Mouse (Mus musculus) lung, adult 18-20 months (tissue): ENCODE data around the gene Kdm7a.

Experiments
- DNase-seq, 2 experiments: peaks; one replicate each; pipeline ENCODE4 v3.0.0; 2022; ENCODE audit warnings: mixed read lengths in 2 of 2

Gene Kdm7a

DNA sequence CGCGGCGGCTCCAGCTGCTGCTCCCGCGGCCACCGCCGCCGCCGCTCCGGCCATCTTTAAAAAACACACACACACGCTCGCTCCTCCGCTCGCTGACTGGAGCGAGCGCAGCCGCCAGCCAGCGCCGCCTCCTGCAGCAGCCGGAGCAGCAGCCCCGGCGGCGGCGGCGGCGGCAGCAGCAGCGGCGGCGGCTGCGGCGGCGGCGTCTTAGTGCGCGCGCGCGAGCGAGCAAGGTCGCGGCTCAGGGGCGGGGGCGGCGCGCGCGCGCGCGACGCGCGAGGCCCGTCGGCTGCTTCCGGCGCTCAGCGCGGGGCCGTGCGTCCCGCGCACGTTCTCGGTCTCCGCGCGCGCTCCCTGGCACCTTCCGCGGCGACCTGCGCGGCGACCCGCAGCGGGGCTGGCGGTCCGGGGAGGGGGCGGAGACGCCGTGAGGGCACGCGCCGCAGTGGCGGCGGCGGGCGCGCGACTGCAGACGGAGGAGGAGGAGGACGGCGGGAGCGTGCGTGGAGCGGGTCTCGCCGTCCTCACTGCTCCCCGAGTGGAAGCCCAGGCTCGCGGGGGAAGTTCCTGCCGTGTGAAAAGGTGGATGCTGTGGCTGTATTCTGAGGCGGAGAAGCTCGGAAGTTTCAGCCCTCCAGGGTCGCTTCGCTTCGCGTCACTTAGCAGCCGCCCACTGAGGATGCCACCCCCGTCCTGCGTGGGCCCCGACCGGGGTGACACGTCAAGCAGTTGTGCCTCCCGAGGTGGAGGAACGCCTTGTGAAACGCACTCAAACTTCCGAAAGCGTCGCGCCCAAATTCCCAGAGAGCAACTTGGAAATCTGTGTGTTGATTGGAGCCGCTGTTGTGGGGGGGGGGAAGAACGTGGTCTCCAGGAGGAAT lies at the start of gene Kdm7a:
Kdm7a (minus strand) TSS at position 209 of the 881 bp plus-strand sequence.
- DNase-seq, result peak; percentile 86 to 89

DNA sequence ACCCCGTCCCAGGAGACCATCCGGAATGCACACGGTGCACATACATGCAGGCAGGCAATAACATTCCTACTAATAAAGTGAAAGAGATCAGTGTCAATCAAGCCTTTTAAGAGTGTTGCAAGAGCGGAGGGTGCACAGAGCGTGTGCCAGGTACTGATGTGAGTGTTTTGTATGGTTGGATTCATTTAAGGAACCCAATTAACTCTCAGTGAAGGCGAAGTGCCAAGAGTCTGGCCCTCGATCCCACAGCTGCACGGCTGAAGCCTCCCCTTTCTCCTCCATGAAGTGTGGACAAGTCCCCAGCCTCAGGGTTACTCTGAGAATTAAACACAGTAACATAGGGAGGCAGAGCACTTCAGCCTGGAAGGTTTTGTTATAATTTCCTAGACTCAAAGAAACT lies 48.7 kb upstream of the Kdm7a start:
- no peak for DNase-seq

DNA sequence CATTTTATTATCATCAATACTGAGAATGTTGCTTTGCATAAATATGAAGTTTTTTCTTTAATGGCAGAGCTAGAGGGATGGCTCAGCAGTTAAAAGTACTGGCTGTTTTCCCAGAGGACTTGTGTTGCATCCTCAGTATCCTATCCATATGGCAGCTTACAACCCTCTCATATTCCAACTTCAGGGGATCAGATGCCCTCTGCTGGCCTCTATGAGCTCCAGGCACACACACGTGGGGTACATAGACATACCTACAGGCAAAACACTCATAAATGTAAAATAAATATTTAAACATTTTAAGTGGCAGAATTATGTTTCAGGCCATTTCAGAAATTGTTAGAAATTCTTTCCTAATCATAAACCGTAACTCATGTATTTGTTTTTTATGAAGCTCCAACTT lies 43.5 kb upstream of the Kdm7a start:
- no peak for DNase-seq

DNA sequence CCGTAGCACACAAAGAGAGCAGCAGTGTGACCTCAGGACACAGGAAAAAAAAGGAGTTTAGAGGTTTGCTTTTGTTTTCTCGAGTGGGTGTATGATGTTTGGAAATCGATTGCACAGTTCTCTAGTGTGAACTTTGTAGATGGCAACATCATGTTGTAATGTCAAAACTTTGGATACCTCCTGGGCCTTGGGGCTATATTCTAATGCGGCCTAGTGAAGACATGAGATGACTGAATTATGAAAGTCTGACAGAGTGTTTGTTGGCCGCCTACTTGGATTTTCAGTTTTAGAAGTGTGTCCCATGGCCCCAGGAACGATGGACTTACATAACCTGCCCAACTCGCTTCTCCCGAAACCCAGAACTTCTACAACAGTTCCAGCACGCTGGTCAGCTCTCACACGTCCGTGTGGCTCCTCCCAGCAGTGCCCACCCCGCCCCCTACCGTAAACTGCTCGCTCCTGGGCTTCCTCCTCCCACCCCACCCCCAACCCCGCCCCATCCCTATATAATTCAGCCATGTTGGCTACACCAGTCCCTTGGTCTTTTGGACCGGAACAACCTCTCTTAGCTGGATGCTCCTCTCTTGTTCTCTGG lies 42.7 kb upstream of the Kdm7a start:
- peak; percentile 27 to 52 for DNase-seq

DNA sequence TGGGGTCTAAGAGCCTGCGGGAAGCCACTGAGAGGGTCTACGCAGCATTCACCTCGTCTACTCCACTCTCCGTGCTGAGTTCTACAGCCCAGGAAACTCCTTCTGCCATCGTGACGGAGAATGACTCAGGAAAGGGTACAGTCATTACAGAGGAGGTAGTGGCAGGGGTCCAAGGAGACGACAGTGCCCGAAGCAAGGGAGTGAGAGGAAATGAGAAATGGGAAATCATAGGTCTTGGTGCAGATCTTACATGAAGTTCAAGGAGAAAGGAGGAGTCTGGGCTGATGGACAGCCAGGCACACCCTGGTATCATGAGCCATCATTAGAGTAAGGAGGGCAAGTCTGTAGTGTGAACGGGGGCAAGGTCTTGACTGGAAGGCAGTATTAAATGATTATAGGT lies 37.5 kb upstream of the Kdm7a start:
- no peak for DNase-seq

DNA sequence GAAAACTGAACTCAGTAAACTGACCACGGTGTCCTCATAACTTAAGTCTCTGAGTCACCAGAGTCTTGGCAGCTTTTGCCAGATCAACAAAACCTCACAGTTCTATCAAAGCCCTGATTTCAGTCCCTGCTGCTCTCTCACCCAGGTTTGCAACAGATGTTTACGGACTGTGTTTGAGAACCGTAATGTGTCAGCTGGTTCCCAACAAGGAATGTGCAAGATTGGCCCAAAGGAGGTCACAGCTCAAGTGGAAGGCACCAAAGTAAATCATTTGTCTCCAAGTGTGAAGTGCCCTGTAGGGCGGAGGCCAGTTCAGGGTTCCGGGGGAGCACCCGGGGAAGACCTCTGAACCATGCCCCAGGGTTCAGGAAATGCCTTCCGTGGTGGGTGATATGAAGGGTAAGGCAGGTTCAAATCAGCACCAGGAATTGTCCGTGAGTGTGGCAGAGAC lies 36.9 kb upstream of the Kdm7a start:
- peak; percentile 54 to 77 for DNase-seq

DNA sequence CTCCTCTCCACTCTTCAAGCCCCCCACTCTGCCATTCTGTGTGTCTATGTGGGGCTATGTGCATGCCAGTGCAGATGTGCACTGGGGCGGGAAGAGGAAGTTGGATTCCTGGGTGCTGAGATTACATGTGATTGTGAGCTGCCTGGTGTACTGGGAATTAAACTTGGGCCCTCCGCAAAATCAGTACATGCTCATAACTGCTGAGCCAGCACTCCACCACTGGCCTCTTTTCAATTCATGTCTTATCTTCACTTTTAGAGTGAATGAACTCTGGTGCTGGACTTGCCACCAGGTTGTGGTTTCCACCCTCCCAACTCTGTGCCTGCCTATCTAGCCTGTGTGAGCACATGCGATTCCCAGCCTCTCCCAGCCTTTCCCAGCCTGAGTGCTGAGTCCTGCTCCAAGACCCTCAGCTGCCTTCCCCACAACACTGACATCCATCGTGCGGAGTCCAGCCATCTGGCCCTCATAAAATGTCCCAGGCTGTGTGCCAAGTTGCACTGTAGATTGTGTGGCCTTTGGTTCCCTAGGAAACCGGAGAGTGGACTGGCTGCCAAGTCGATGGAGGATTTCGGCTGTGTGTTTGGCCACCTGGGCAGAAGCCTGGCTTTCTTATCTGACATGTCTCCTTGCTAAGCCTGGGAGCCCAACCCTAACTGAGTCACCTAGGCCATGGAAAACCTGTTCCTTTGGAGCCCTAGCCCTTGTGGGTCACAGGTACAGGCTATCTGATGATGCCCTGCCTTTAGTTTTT lies 36.3 kb upstream of the Kdm7a start:
- peak; percentile 74 to 84 for DNase-seq

DNA sequence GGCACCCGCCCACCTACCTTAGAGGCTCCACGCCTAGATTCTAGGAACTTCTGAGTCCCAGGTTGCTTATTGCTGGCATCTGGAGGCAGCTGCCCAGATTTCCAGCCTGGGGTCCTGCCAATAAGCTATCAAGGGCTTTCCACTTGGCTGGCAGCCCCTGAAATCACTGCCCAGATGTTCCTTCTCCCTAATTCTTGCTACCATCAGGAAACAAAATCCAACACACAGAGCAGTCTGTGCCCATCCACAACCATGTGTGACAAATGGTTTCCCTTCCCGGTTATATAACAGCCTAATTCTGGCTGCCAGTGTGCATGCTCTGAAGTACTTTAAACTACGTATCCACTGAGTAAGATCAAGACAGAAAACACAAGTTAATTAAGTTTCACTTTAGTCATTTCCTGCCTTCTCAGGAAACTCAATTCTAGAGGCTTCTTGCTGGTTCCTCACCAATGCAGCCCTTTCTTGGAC lies 34.9 kb upstream of the Kdm7a start:
- no peak for DNase-seq

DNA sequence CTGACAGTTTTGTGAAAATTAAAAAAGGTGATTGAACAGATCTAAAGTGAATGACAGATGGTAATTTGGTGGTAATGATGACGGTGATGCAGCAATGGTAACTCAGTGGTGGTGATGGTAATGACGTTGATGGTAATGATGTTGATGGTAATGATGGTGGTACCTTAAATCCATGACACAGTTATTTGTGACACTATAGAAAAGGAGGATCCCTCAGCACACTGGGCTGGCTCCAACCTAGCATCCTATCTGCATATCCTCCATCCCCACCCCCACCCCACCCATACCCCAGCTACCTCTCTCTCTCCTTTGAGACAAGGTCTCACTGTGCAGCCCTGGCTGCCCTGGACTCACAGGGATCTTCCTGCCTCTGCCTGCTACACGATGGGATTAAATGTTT lies 34.4 kb upstream of the Kdm7a start:
- DNase-seq, result no peak

DNA sequence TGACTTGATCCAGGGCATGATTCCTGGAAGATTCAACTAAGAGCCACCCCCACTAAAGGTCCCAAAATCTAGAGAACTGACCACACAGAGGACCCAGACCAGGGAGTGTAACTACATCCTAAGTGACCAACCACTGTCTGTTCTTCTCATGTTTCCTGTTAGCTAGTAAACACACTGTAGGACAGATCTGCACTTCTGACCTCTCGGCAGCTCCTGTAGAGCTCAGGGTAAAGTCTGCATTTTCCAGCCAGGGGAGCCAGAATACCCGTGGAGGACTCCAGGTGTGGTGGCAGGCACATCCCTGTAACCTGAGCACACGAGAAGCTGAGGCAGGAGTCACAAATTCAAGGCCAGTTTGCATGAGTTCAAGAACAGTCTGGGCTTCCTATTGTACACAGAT lies 31.3 kb upstream of the Kdm7a start:
- no peak for DNase-seq

DNA sequence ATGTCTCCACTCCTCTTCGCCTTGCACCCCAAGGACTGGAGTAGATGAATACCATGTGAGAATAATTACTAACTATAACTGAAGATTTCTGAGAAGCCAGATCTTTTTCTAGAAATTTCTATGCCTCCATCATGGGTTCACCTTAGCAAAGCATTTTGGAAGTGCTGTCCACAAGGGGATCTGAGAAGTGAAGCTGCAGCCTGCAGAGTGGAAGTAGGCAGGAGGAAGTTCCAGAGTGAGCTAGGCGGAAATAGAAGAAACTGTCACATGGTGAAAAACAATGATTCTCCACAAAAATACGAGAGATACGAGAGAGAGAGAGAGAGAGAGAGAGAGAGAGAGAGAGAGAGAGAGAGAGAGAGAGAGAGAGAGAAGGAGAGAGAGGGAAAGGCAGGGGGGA lies 26.0 kb upstream of the Kdm7a start:
- DNase-seq, result no peak

DNA sequence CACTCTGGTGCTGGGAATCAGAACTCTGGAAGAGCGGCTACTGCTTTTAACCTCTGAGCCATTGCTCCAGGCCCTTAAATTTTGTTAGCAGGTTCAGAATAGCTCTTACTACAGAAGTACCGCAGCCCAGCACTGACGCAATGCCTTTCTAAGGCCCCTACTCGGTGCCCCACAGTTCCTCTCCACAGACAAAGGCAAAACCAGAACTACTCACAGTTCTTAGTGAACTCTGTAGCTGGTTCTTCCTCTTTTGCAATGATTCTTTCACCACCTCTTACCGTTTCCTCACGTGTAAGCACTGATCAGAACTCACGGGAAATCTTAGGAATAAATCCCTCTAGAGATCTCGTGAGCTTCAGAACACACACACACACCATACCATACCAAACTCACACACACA lies 24.1 kb upstream of the Kdm7a start:
- DNase-seq, result peak; percentile 30 to 37

DNA sequence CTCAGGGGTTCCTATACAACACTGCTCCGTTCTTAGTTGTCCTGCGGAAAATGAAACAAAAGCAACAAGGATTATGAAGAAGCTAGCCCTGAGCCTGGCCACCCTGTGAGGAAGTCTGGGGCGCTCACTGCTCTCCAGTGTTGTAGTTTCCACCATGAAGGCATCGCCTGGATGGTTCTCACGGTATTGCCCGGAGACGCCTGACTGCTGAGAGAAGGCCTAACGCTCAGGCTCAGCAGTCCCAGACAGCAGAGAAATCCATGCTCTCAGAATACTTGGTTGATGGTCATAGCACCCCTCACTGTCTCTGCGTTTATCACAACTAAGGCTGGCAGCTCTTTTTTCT lies 20.0 kb upstream of the Kdm7a start:
- no peak for DNase-seq

DNA sequence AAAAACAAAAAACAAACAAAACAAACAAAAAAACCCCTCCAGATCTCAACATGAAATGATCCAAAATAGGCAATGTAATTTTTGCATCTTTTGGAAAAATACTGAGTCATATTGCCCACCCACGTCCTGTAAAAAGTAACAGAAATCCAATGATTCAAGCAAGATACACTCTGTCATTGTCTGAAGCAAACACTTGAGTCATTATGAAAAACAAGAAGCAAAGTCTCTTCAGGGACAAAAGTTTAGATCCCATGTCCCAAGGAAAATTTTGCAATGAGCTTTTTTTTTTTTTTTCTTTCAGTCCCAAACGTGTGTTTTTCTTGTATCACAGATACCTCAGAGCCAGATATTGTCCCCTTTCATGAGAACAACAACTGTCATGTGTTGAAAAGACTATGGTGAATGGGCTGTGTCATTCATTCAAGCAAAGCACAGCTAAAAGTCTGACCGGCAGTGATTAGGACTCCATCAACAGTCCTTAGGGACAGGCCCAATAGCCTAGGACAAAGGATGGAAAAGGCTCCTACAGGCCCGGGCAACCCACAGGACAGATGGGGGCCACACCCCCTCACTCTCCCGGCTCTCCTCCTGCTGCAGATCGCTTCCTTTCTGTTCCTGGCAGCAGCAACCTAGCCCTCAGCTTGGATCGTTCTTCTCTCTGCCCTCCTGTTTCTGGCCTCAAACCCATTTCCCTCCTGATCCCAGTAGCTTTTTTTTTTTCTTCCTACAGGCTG lies 19.5 kb upstream of the Kdm7a start:
- DNase-seq, result no peak

DNA sequence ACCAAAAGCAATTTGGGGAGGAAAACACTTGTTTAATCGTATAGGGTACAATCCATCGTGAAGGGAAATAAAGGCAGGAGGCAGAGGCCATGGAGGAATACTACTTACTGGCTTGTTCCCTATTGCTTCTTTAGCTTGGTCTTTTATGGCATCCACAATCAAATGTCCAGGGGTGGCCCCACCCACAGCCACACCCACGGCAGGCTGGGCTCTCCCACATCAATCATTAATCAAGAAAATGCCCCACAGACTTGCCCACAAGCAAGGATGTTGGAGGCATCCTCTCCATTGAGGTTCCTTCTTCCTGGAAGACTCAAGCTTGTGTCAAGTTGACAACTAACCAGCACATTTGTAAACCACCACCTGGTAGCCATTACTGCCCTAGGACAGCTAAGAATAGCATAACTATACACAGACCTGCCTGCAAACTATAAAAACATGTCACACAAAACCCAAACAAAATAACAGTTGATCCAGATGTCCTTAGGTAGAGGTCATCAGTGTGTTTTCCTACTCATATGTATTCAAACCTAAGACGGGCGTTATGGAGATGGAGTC lies 16.8 kb upstream of the Kdm7a start:
- DNase-seq, result no peak

DNA sequence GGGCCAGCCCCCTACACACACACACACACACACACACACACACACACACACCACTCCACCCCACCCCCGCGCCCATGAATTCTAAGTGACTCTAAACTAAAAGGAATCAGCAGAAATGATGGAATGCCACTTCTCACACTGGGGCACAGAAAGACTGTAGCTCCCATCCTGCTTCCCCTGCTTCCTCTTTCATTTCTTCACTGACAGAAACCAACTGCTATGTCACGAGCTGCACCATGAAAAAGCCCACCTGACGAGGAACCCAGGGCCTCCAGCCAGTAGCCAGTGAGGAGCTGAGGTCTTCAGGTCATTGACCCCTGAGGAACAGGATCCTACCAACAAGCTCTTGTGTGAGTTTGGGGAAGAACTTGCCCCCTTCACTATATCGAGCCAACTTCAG lies 15.9 kb upstream of the Kdm7a start:
- DNase-seq, result no peak

DNA sequence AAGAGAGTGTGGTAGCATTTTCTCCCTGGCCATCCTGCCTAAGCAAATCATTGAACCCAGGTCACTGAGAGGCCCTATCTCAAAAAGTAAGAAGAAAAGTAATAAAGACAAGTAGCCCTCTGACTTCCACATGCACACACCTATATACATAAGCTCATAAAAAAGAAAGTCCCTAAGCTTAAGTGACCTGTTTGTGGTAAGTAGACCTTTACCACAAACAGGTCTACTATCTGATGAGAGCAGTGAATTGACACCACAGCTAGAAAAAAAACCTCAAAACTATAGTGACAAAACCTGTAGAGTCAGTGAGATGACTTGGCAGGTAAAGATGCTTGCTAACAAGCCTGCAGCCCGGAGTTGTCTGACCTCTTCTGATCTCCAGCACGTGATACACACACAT lies 11.4 kb upstream of the Kdm7a start:
- no peak for DNase-seq

DNA sequence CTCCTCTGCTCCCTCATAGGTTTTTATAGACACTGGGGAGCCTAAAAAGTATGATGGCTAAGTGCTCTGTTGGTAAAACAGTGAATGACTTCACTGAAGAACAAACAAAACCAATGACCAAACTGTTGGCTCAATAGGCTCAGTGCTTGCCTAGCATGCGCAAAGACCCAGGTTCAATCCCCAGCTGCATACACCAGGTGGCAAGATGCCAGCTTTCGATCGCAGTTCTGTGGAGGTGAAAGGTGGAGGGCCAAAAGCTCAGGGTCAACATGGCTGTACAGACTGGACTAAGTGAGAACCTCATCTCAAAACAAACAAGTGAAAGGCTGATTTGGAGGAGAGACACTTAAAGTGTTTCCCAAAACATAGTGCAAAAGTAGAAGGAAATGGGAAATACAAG lies 10.5 kb upstream of the Kdm7a start:
- DNase-seq, result no peak

DNA sequence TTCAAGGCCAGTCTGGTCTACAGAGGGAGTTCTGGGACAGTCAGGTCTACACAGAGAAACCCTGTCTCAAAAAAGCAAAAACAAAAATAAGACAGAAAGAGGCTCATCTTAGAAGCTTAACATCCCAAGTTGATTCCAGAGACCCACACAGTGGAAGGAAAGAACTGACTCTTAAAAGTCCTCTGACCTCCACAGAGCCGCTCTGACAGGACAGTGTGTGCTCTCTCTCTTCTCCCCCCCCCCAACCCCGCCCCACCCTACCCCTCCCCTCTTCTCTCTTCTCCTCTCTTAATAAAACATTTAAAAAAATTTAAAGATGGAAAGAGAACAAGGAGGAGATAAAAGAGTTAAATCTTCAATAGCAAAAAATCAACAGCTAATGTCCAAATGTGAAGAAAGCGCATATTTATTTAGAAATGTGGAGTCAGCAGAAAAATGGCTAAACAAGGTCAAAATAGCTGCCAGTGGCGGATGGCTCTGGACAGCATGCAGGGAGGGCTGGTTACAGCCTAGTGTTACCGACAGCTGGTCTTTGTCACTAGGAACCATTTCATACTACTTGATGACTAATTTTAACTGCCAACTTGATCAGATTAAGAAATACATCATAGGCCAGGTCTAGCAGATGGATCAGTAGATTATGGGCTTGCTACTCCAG lies 8.5 kb upstream of the Kdm7a start:
- DNase-seq, result no peak

DNA sequence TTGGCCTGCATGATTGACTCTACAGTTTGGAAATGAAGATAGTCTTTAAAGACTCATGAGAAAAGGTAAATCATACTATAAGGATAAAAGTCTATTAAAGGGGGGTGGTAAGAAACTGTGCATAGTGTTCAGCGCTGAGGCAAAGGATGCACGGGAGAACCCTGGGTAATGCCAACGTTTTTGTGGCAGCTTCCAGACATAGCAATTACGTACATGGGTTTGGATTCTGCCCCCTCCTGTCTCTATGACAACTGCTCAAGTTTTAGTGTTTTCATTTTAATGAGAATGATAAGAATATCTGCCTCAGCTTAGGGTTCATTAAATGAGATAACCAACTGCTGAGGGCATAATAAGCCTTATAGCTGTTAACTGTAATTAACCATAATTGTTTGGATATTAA lies 3.1 kb upstream of the Kdm7a start:
- no peak for DNase-seq

DNA sequence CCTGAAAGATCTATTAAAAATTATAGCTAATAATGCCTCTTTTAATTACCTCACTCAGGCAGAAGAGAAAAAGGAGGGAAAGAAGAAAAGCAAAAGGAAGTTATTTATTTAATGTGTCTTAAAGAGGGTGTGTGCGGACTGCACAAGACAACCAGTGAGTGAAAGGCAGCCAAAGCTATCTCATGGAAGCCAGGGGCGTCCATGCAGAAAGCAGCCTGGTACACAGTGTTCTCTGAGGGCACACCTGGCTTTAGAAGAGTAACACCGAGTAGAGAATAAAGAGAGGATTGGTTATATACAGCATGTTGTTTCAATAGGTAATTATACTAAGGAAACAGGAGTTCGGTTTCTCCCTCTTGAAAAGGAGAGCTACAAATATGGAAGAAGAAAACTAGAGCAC lies 1.6 kb upstream of the Kdm7a start:
- DNase-seq, result no peak
